ENCODE assay signal across 8 mouse cellular contexts in the genomic region with DNA sequence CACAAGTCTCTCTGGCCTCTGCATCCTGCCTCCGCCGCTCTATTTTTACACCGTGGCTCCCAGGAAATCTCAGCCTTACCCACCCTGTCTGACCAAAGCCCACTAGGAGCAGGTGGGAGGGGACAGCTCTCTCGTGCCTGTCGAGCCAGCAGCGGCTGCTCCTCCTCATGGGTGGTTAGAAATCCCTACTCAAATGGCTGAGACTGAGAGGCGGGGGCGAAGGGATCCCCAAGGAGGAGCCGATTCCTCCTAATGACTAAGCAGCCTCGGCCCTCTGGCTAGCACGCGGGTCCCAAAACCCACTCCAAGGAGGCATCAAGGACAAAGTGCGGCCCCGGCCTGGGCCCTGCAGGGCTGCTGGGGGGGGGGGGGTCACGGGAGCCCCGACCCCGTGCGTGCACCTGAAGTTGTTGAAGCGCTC. TPM values are rescaled to one million over a fixed set of nuclear protein-coding genes. Genes with fewer than 3 reads are reported as not detected.
DNase-seq lines count a peak whose midpoint lies in the region; ATAC-seq and TF ChIP-seq lines count a peak whose summit lies in the region.

No protein-coding gene starts in this region.

- intact Hi-C loops in heart, postnatal 36 days (cut with DNase I): loop anchor here (5.0 kb wide), 1 partner anchor 32 kb away; a partner anchor contains a TSS

- H3K4me1 ChIP-seq in lung, embryonic 14.5 days (ENCODE audit: insufficient read depth): peaks cover 7% of the 10 kb centered on the region; the same call in 1 of the 2 replicates

- H3K9me3 ChIP-seq in lung, embryonic 14.5 days (ENCODE audit: low read depth, low read length): no peaks in the 10 kb centered on the region

- H3K36me3 ChIP-seq in lung, embryonic 14.5 days (ENCODE audit: insufficient read depth): peaks cover 31% of the 10 kb centered on the region

- H3K4me3 ChIP-seq in lung, embryonic 14.5 days (ENCODE audit: low read depth, low read length): peak overlapping the region; percentile 74

- ATAC-seq in frontal cortex, adult (ENCODE audit: low TSS enrichment): peak; percentile 21; the same call in 1 of the 2 replicates
- peak; percentile 26; the same call in 1 of the 2 replicates for ATAC-seq in lung, embryonic 14.5 days (ENCODE audit: insufficient read depth)
- ATAC-seq in inflammation-experienced regulatory T-cells, adult 6 months: no peak

- DNase-seq in R1 (ENCODE audit: low read depth, low spot score): peak; percentile 75
- DNase-seq in cerebellum, adult 11 months: peak; percentile 57
- peak; percentile 58 to 60 for DNase-seq in heart, postnatal 36 days
- peak; percentile 65 for DNase-seq in layer of hippocampus, adult 8-10 months (ENCODE audit: low spot score in 2 of 2)
- DNase-seq in lung, embryonic 14.5 days: peak; percentile 70
- peak; percentile 67 for DNase-seq in retina, embryonic 14.5 days (ENCODE audit: low spot score)

- peak overlapping the region; percentile 76 for H3K9ac ChIP-seq in lung, embryonic 14.5 days

- no peak for TF ChIP-seq CTCF in lung, embryonic 14.5 days (IDR thresholded peaks at IDR 0.05; ENCODE audit: low read depth)

- H3K27ac ChIP-seq in lung, embryonic 14.5 days (ENCODE audit: low read depth): peak overlapping the region; percentile 90

- peak overlapping the region; percentile 70 for H3K4me2 ChIP-seq in lung, embryonic 14.5 days

- no peaks in the 10 kb centered on the region for H3K27me3 ChIP-seq in lung, embryonic 14.5 days (ENCODE audit: insufficient read depth, low read length)

- 0% methylated on average over 19 of the region's 19 CpGs for WGBS in lung, embryonic 14.5 days

RNA-seq across cellular contexts. Expression of a gene that starts 0.4 kb away (rescaled TPM):
- 100 to 1,000 TPM; 520 to 540 TPM for total RNA-seq in heart, postnatal 36 days (2021)
- 100 to 1,000 TPM; 765 to 848 (median 808) TPM for total RNA-seq in layer of hippocampus, adult 8-10 months (2022)
- 260 and 268 TPM in 2 replicates for polyA plus RNA-seq in lung, embryonic 14.5 days (2014; fragmentation: Nextera tagmentation; extraction: Ambion mirVana)
- 100 to 1,000 TPM; 350 to 461 (median 355) TPM for polyA plus RNA-seq in inflammation-experienced regulatory T-cells, adult 6 months (2017; shearing (Covaris generic))

RNA-seq across cellular contexts. Expression of a gene that starts 21.1 kb away (rescaled TPM):
- not detected for total RNA-seq in heart, postnatal 36 days (2021)
- not detected for total RNA-seq in layer of hippocampus, adult 8-10 months (2022)
- polyA plus RNA-seq in lung, embryonic 14.5 days (2014; fragmentation: Nextera tagmentation; extraction: Ambion mirVana): 0.88 TPM in 1 of 2 replicates, not detected in the other
- not detected for polyA plus RNA-seq in inflammation-experienced regulatory T-cells, adult 6 months (2017; shearing (Covaris generic))

RNA-seq across cellular contexts. Expression of a gene that starts 33.2 kb away (rescaled TPM):
- 10 to 100 TPM; 21.9 to 22.1 TPM for total RNA-seq in heart, postnatal 36 days (2021)
- total RNA-seq in layer of hippocampus, adult 8-10 months (2022): 10 to 100 TPM; 22.8 to 28.3 (median 24.4) TPM
- polyA plus RNA-seq in lung, embryonic 14.5 days (2014; fragmentation: Nextera tagmentation; extraction: Ambion mirVana): 53.7 and 54.1 TPM in 2 replicates
- polyA plus RNA-seq in inflammation-experienced regulatory T-cells, adult 6 months (2017; shearing (Covaris generic)): 10 to 100 TPM; 26.1 to 31.0 (median 28.5) TPM
